In the genomic region with DNA sequence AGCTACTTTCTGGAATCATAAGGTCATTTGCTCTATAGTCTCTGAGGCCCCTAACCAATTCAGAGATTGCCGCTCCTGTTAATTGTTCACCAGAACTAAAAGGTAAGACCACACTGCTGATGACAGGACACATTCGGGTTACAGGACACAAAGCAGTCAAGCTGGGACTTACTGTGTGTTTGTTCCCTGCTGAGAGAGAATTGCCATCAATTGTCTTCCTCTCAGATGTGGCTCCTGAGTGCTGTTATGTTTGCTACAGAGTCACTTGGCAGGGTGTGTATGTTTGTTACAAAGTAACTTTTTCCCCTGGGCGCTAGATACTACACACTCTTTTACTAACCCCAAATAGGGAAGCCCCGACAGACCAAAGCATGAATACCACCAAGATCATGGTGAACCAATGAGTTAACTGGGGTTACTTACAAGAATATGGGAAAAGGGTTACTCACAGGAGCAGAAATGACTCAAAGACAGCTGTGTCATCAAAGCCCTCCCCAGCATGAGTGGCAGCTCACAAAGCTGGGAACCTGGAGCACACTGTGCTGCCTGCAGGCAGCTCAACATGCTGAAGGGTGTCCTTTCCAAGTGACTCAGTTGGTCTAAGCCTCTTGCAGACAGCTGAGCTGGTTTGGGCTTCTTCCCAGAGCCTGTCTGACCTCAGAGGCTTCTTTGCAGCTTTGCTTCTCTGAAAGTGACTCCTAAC, we compare ENCODE assay signal across 22 mouse cellular contexts. TPM values are rescaled to one million over a fixed set of nuclear protein-coding genes. Genes with fewer than 3 reads are reported as not detected.
A peak's percentile ranks its signal among the peaks of the same experiment; 100 is the strongest.
DNase-seq lines count a peak whose midpoint lies in the region; ATAC-seq and TF ChIP-seq lines count a peak whose summit lies in the region.
"Had no signal": no experiment of that assay in that cellular context is flagged by ENCODE, and none has a peak within 500 bp of the region (broad histone marks: within the 10 kb centered on the region; RNA-seq: fewer than 3 reads in every experiment).

No protein-coding gene starts in this region.

- H3K9ac ChIP-seq in hindbrain, postnatal 0 days (replicated peaks; ENCODE audit: low read length) = no peak overlapping the region
- H3K9ac ChIP-seq in midbrain, embryonic 15.5 days = no peak overlapping the region
- H3K9ac ChIP-seq: hindbrain, embryonic 13.5 days; intestine, embryonic 15.5 days; midbrain, embryonic 13.5 days; neural tube, embryonic 13.5 days had no signal

- peak; percentile 27 for DNase-seq in kidney, adult 2 months
- DNase-seq in kidney, postnatal 36 days = no peak
- DNase-seq in ES-CJ7 (ENCODE audit: low read depth, low spot score) (peak; percentile 35), ZHBTc4 (ENCODE audit: low read depth, low spot score) (peak; percentile 76)
- no peak for DNase-seq in hindbrain, postnatal 0 days (ENCODE audit: low spot score)
- DNase-seq: cerebellum, adult 18-20 months; cerebellum, postnatal 14 days; gastrocnemius, postnatal 36 days; kidney, adult 9 months; kidney, postnatal 14 days; retina, postnatal 1 day had no signal

- TF ChIP-seq POLR2A in kidney, adult 2 months (IDR thresholded peaks at IDR 0.05; ENCODE audit: low read depth, low read length) = no peak
- TF ChIP-seq POLR2A in myocyte (IDR thresholded peaks at IDR 0.05; ENCODE audit: insufficient read length, low read depth) = no peak

- H3K4me3 ChIP-seq in kidney, adult 2 months (ENCODE audit: insufficient read depth, low read depth, low read length) = no peak overlapping the region
- H3K4me3 ChIP-seq in myocyte = no peak overlapping the region
- no peak overlapping the region for H3K4me3 ChIP-seq in hindbrain, postnatal 0 days (ENCODE audit: low read length)
- H3K4me3 ChIP-seq in midbrain, embryonic 15.5 days = no peak overlapping the region
- H3K4me3 ChIP-seq: hindbrain, embryonic 13.5 days; intestine, embryonic 15.5 days; layer of hippocampus, adult 2 months; midbrain, embryonic 13.5 days; neural tube, embryonic 13.5 days had no signal

- TF ChIP-seq CTCF in kidney, adult 2 months (conservative IDR thresholded peaks at IDR 0.05; ENCODE audit: insufficient read depth, insufficient read length, low read depth, low read length) = no peak
- no peak for TF ChIP-seq CTCF in hindbrain, postnatal 0 days (IDR thresholded peaks at IDR 0.05; ENCODE audit: low read depth)

- H3K79me2 ChIP-seq in myocyte (ENCODE audit: control insufficient read depth, insufficient read depth) = no peaks in the 10 kb centered on the region

- H3K9me3 ChIP-seq in hindbrain, postnatal 0 days (ENCODE audit: low read length) = no peaks in the 10 kb centered on the region
- no peaks in the 10 kb centered on the region for H3K9me3 ChIP-seq in midbrain, embryonic 15.5 days
- H3K9me3 ChIP-seq: G1E; hindbrain, embryonic 13.5 days; intestine, embryonic 15.5 days; midbrain, embryonic 13.5 days; neural tube, embryonic 13.5 days had no signal

- no peak for ATAC-seq in hindbrain, postnatal 0 days
- no peak for ATAC-seq in midbrain, embryonic 15.5 days (replicated peaks)
- ATAC-seq: intestine, embryonic 15.5 days; lung, postnatal 0 days; midbrain, embryonic 13.5 days had no signal

- no peaks in the 10 kb centered on the region for H3K36me3 ChIP-seq in kidney, adult 2 months (ENCODE audit: control insufficient read depth, insufficient read depth, low read length)
- peaks cover 25% of the 10 kb centered on the region for H3K36me3 ChIP-seq in myocyte (ENCODE audit: control insufficient read depth, insufficient read depth)
- H3K36me3 ChIP-seq in hindbrain, postnatal 0 days (ENCODE audit: insufficient read depth, low read length) = no peaks in the 10 kb centered on the region; the same call in 1 of the 2 replicates
- peaks cover 5% of the 10 kb centered on the region for H3K36me3 ChIP-seq in midbrain, embryonic 15.5 days (replicated peaks)

- no peaks in the 10 kb centered on the region for H3K27me3 ChIP-seq in kidney, adult 2 months (replicated peaks; ENCODE audit: control insufficient read depth, insufficient read depth, low read length)
- H3K27me3 ChIP-seq in myocyte (ENCODE audit: control insufficient read depth, insufficient read depth, insufficient read length) = no peaks in the 10 kb centered on the region
- no peaks in the 10 kb centered on the region for H3K27me3 ChIP-seq in hindbrain, postnatal 0 days (ENCODE audit: insufficient read depth, low read length)
- no peaks in the 10 kb centered on the region for H3K27me3 ChIP-seq in midbrain, embryonic 15.5 days (replicated peaks)
- H3K27me3 ChIP-seq: hindbrain, embryonic 13.5 days; intestine, embryonic 15.5 days; midbrain, embryonic 13.5 days; neural tube, embryonic 13.5 days had no signal

- WGBS in kidney, adult 2 months = 52% methylated on average over 4 of the region's 4 CpGs
- WGBS in hindbrain, postnatal 0 days = 61% methylated on average over 4 of the region's 4 CpGs
- WGBS in midbrain, embryonic 15.5 days = 79% methylated on average over 4 of the region's 4 CpGs

- H3K4me2 ChIP-seq in myocyte (ENCODE audit: low read depth) = peak overlapping the region; percentile 57
- H3K4me2 ChIP-seq in hindbrain, postnatal 0 days (ENCODE audit: low read depth, low read length) = no peak overlapping the region
- H3K4me2 ChIP-seq in midbrain, embryonic 15.5 days = no peak overlapping the region
- H3K4me2 ChIP-seq: hindbrain, embryonic 13.5 days; intestine, embryonic 15.5 days; midbrain, embryonic 13.5 days; neural tube, embryonic 13.5 days had no signal

- H3K4me1 ChIP-seq in kidney, adult 2 months (ENCODE audit: control insufficient read depth, insufficient read depth, low read length) = no peaks in the 10 kb centered on the region
- H3K4me1 ChIP-seq in hindbrain, postnatal 0 days (ENCODE audit: insufficient read depth, low read length) = no peaks in the 10 kb centered on the region
- H3K4me1 ChIP-seq in midbrain, embryonic 15.5 days = no peaks in the 10 kb centered on the region
- H3K4me1 ChIP-seq: hindbrain, embryonic 13.5 days; midbrain, embryonic 13.5 days; neural tube, embryonic 13.5 days had no signal

- H3ac ChIP-seq in myocyte (ENCODE audit: control insufficient read depth, insufficient read length) = no peak overlapping the region

- no peak overlapping the region for H3K27ac ChIP-seq in kidney, adult 2 months (ENCODE audit: insufficient read depth, low read depth, low read length)
- no peak overlapping the region for H3K27ac ChIP-seq in hindbrain, postnatal 0 days
- no peak overlapping the region for H3K27ac ChIP-seq in midbrain, embryonic 15.5 days
- H3K27ac ChIP-seq: hindbrain, embryonic 13.5 days; intestine, embryonic 15.5 days; layer of hippocampus, adult 2 months; midbrain, embryonic 13.5 days; neural tube, embryonic 13.5 days had no signal

TF ChIP-seq in myocyte, 11 proteins besides CTCF, POLR2A, EP300 and RAD21:
- TF ChIP-seq MYOD1 (IDR thresholded peaks at IDR 0.05; ENCODE audit: control insufficient read depth in 1 of 3, insufficient read length in 2 of 3, low read depth in 2 of 3) (peak; percentile 14 to 81 (median 48)), E2F4 (IDR thresholded peaks at IDR 0.05; ENCODE audit: insufficient read depth) (no peak), MYOG (IDR thresholded peaks at IDR 0.05; ENCODE audit: control insufficient read depth in 1 of 3, insufficient read depth in 1 of 3, insufficient read length in 2 of 3, low read depth in 2 of 3) (peak in 2 of 3 experiments; percentile 63 to 77)

RNA-seq across cellular contexts. Expression of a gene that starts 15.0 kb away (rescaled TPM):
- polyA plus RNA-seq in kidney, adult 2 months (2012; rRNA removed) = 45.0 and 54.2 TPM in 2 replicates
- 28.6 TPM for polyA plus RNA-seq in myocyte (2012; fragmentation: generic; extraction: Trizol)
- 34.3 and 37.1 TPM in 2 replicates for total RNA-seq in hindbrain, postnatal 0 days (2014; rRNA removed)
- 77.4 and 77.8 TPM in 2 replicates for polyA plus RNA-seq in hindbrain, postnatal 0 days (2015; fragmentation: Nextera tagmentation; extraction: Ambion mirVana)
- polyA plus RNA-seq in midbrain, embryonic 15.5 days (2015; fragmentation: Nextera tagmentation; extraction: Ambion mirVana) = 78.6 and 80.5 TPM in 2 replicates

RNA-seq across cellular contexts. Expression of a gene that starts 31.3 kb away (rescaled TPM):
- polyA plus RNA-seq in kidney, adult 2 months (2012; rRNA removed) = 5.9 and 9.7 TPM in 2 replicates
- polyA plus RNA-seq in myocyte (2012; fragmentation: generic; extraction: Trizol) = 7.0 TPM
- total RNA-seq in hindbrain, postnatal 0 days (2014; rRNA removed) = 0.52 and 0.90 TPM in 2 replicates
- polyA plus RNA-seq in hindbrain, postnatal 0 days (2015; fragmentation: Nextera tagmentation; extraction: Ambion mirVana) = 1.9 and 2.1 TPM in 2 replicates
- polyA plus RNA-seq in midbrain, embryonic 15.5 days (2015; fragmentation: Nextera tagmentation; extraction: Ambion mirVana) = 1.3 and 1.8 TPM in 2 replicates

RNA-seq across cellular contexts. Expression of a gene that starts 31.4 kb away (rescaled TPM):
- 1.7 and 2.1 TPM in 2 replicates for polyA plus RNA-seq in kidney, adult 2 months (2012; rRNA removed)
- 4.0 TPM for polyA plus RNA-seq in myocyte (2012; fragmentation: generic; extraction: Trizol)
- total RNA-seq in hindbrain, postnatal 0 days (2014; rRNA removed) = 3.0 and 3.7 TPM in 2 replicates
- 4.8 and 6.7 TPM in 2 replicates for polyA plus RNA-seq in hindbrain, postnatal 0 days (2015; fragmentation: Nextera tagmentation; extraction: Ambion mirVana)
- 5.1 and 5.2 TPM in 2 replicates for polyA plus RNA-seq in midbrain, embryonic 15.5 days (2015; fragmentation: Nextera tagmentation; extraction: Ambion mirVana)

RNA-seq across cellular contexts. Expression of a gene that starts 54.3 kb away (rescaled TPM):
- 3.3 and 4.6 TPM in 2 replicates for polyA plus RNA-seq in kidney, adult 2 months (2012; rRNA removed)
- 0.37 TPM for polyA plus RNA-seq in myocyte (2012; fragmentation: generic; extraction: Trizol)
- 17.4 and 19.9 TPM in 2 replicates for total RNA-seq in hindbrain, postnatal 0 days (2014; rRNA removed)
- 21.6 and 22.3 TPM in 2 replicates for polyA plus RNA-seq in hindbrain, postnatal 0 days (2015; fragmentation: Nextera tagmentation; extraction: Ambion mirVana)
- 12.3 and 12.4 TPM in 2 replicates for polyA plus RNA-seq in midbrain, embryonic 15.5 days (2015; fragmentation: Nextera tagmentation; extraction: Ambion mirVana)
- polyA plus RNA-seq: G1E; liver, adult 2 months; spleen, adult 2 months had no signal

Comparison
In these comparisons a context has a peak if more than half of its experiments do, and no peak if none do; other contexts are left out.
1. DNase-seq: peak in kidney, adult 2 months (single experiment), ES-CJ7 (single experiment) and ZHBTc4 (single experiment); none in kidney, postnatal 36 days (0 of 2) and hindbrain, postnatal 0 days (single experiment).